Mouse (Mus musculus) frontal cortex, adult (tissue): ENCODE measurements around the gene Arl13b.

ENCODE experiments used
- ATAC-seq: cut with Nextera tagmentation; 2 replicates; pipeline ENCODE4 v1.9.2; 2017; ENCODE audit warnings: mild to moderate bottlenecking, moderate library complexity, mixed read lengths; ENCODE audit not compliant: low TSS enrichment

Gene Arl13b

GRCm38 (mm10) chr16:62846498-62847312 is at the start of gene Arl13b:
Gene Arl13b (minus strand): TSS chr16:62847040.
- ATAC-seq: peak; percentile 99

GRCm38 (mm10) chr16:62895824-62896223 is 49.0 kb upstream of the Arl13b start:
- ATAC-seq: no peak

GRCm38 (mm10) chr16:62874065-62874464 is 27.2 kb upstream of the Arl13b start:
- no peak for ATAC-seq

GRCm38 (mm10) chr16:62873180-62873579 is 26.3 kb upstream of the Arl13b start:
- no peak for ATAC-seq

DNA sequence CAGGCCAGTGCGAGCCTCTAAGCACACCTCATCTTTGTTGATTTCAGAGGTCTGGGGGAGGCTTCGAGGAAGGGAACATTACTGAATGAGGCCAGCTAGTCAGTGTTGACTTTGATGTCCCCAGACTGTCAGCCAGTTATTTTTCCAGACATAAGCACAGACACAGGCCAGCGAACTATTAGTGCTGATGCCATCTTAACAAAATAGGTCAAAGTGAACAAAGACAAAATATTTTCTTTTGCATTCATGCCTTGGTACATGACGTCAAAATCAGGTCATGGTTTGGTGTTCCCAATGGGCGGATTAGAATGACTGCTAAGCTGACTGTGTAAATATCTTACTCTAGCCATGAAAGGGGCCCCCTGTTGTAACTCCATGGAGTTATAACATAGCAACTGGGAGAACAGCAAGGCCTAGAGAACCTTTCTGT is 25.9 kb upstream of the Arl13b start:
- no peak for ATAC-seq

- ATAC-seq: no peak
These were observed 14.6 kb upstream of the Arl13b start for GRCm38 (mm10) chr16:62861455-62861854.

- ATAC-seq: peak; percentile 90
These were observed 13.3 kb upstream of the Arl13b start for GRCm38 (mm10) chr16:62860140-62860539.

- peak; percentile 47; the same call in 1 of the 2 replicates for ATAC-seq
These were observed 11.2 kb upstream of the Arl13b start for GRCm38 (mm10) chr16:62858018-62858417.

- ATAC-seq: no peak
These were observed 10.7 kb upstream of the Arl13b start for GRCm38 (mm10) chr16:62857498-62857897.

GRCm38 (mm10) chr16:62856273-62856672 is 9.4 kb upstream of the Arl13b start:
- no peak for ATAC-seq

DNA sequence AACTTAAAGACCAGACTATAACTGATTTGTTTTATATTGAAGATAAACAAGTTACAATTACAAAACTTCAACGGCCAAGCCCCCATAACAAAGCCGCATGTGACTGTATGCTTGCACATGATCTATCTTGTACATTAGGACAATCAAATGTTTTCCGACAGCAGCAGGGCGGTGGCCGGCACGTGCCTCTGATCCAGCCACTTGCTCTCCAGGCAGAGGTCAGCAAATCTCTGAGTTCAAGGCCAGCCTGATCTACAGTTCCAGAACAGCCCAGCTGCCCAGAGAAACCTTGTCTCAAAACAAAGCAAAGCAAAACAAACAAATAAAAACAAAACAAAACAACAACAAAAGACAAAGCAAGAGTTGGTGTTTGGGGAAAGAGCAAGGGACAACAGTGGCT is 8.5 kb upstream of the Arl13b start:
- ATAC-seq: no peak

DNA sequence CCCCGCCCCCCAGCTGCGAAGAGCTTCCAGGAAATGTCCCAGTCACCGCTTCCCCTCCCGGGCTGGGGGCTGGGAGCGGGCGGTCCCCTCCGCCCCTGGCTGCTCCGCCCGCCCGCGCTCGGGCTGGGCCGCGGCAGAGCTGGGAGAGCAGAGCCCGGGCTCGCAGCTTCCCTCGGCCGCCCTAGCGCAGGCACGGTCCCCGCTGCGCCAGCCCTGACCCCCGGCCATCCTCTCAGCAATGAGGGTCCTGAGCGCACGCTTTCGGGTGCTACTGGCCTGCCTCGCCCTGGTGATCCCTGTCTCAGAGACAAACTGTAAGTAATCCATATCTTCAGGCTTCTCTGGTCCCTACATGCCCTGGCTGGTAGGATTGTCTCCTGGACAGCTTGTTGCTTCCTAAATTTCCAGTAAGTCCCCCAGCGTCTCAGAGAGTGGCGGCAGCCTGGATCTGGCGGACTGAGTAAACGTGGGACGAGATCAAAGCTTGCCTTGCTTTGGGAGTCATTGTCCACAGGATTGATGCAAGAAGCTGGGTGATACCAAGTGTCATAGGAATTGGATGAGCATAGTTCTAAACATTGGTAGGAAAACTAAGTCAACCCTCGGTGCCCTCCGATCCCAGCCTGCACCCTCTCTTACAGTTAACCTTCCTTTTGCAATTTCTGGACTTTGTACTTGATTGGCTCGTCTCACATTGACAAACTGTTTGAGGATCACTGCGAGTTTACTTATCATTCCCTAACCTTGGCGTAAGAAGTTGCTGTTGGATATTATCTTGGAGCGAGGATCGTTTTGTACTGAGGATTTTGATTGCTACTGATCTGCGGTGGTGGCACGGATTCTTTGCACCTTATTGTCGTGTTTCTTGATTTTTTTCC is 7.6 kb upstream of the Arl13b start, which contains the start of gene Pros1:
Gene Pros1, plus strand, starts transcription at position 117 of the 878 bp plus-strand sequence.
- ATAC-seq: peak; percentile 91

DNA sequence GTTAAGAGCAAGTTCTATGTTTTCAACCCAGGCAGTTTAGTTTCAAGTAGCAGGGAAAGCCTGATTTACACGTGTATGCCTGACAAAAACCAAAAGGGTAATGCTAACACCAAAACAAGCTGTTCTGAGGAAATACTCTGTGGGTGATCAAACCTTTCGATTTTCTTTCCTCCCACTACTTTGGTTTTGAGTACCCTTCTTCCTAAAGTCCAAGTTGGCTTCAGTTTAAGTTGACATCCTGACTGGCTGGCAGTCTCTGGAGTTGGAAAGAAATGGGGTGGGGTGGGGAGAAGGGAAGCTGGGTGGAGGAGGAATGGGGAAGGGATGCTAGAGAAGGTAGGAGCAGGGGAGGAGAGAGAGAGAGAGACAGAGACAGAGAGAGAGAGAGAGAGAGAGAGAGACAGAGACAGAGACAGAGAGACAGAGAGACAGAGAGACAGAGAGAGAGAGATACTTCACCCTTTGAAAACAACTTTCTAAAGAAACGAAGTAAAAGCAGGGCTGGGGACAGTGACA is 6.8 kb upstream of the Arl13b start:
- ATAC-seq: peak; percentile 25; the same call in 1 of the 2 replicates

GRCm38 (mm10) chr16:62852464-62853252 is 5.8 kb upstream of the Arl13b start:
- no peak for ATAC-seq

- ATAC-seq: no peak
These were observed 1.5 kb downstream of the Arl13b start for GRCm38 (mm10) chr16:62845341-62845740.

DNA sequence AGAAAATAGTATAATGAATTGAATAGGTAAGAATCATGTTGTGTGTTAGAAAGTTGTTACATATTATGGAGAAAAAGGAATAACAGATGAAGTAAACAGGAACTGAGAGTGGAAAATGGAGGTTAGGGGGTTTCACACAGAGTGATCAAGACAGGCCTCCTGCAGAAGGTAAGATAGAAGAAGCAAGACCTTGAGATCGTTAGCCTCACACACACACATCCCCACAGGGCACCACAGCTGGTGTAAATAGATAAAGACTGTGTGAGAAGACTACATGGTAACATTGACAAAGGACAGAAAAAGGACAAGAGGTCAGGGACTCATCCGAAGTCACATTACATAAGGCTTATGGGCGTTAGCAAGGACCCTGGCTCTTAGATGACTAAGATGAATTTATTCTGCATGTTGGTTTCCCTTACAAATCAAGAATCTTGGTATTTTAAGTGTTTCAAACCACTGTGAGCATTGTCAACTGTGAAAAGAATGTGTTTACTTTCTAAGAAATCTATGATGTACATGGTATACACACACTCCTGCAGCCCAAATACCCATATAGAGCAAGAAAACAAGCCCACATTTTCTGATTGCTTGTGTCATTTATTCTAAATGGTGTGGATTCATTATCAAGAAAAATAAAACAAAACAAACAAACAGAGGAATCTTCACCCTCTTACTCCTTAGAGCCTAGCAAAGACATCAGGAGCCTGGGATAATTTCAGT is 12.7 kb downstream of the Arl13b start:
- ATAC-seq: no peak

- peak; percentile 85 for ATAC-seq
These were observed 14.4 kb downstream of the Arl13b start for GRCm38 (mm10) chr16:62832481-62832880.

- ATAC-seq: no peak
These were observed 14.8 kb downstream of the Arl13b start for GRCm38 (mm10) chr16:62832027-62832426.

- ATAC-seq: peak; percentile 80
These were observed 20.5 kb downstream of the Arl13b start for GRCm38 (mm10) chr16:62826156-62827001.

- ATAC-seq: peak; percentile 75
These were observed 24.4 kb downstream of the Arl13b start for GRCm38 (mm10) chr16:62822472-62822871.
